8 mouse cellular contexts compared by ENCODE assay signal in genomic region chr3:122245878-122246332, GRCm38 (mm10). TPM values are rescaled to one million over a fixed set of nuclear protein-coding genes. Genes with fewer than 3 reads are reported as not detected.
A peak's percentile ranks its signal among the peaks of the same experiment; 100 is the strongest.
DNase-seq lines count a peak whose midpoint lies in the region; ATAC-seq and TF ChIP-seq lines count a peak whose summit lies in the region.

No protein-coding gene starts in this region.

- peak overlapping the region; percentile 92 for H3K9ac ChIP-seq in hindbrain, postnatal 0 days (replicated peaks; ENCODE audit: low read length)
- peak overlapping the region; percentile 82 for H3K9ac ChIP-seq in limb, embryonic 13.5 days
- peak overlapping the region; percentile 78 for H3K9ac ChIP-seq in midbrain, embryonic 12.5 days (replicated peaks)

- H3K4me3 ChIP-seq in hindbrain, postnatal 0 days (ENCODE audit: low read length) = peak overlapping the region; percentile 93
- H3K4me3 ChIP-seq in limb, embryonic 13.5 days = peak overlapping the region; percentile 92
- peak overlapping the region; percentile 79 for H3K4me3 ChIP-seq in midbrain, embryonic 12.5 days

- DNase-seq in thymus, adult 18-20 months = peak; percentile 44 to 49
- DNase-seq in thymus, postnatal 25 days = no peak
- DNase-seq in cerebellum, postnatal 4 days (ENCODE audit: low spot score in 2 of 2) = peak; percentile 44 to 71
- DNase-seq in frontal cortex, postnatal 25 days (ENCODE audit: low spot score in 2 of 2) = peak; percentile 15 to 32
- DNase-seq in hindbrain, postnatal 0 days (ENCODE audit: low spot score) = peak; percentile 77
- peak; percentile 61 for DNase-seq in splenic B cell, adult 2 months (ENCODE audit: low read depth, low spot score)

- H3K27me3 ChIP-seq in hindbrain, postnatal 0 days (ENCODE audit: insufficient read depth, low read length) = no peaks in the 10 kb centered on the region
- H3K27me3 ChIP-seq in limb, embryonic 13.5 days = no peaks in the 10 kb centered on the region
- no peaks in the 10 kb centered on the region for H3K27me3 ChIP-seq in midbrain, embryonic 12.5 days
- H3K27me3 ChIP-seq in splenic B cell, adult 2 months (ENCODE audit: control insufficient read depth, insufficient read depth, low read length, poor library complexity, severe bottlenecking) = no peaks in the 10 kb centered on the region

- H3K27ac ChIP-seq in hindbrain, postnatal 0 days = peak overlapping the region; percentile 95
- peak overlapping the region; percentile 72 for H3K27ac ChIP-seq in limb, embryonic 13.5 days
- H3K27ac ChIP-seq in midbrain, embryonic 12.5 days (replicated peaks) = peak overlapping the region; percentile 92

- H3K36me3 ChIP-seq in hindbrain, postnatal 0 days (ENCODE audit: insufficient read depth, low read length) = no peaks in the 10 kb centered on the region
- H3K36me3 ChIP-seq in limb, embryonic 13.5 days = no peaks in the 10 kb centered on the region
- H3K36me3 ChIP-seq in midbrain, embryonic 12.5 days = no peaks in the 10 kb centered on the region
- H3K36me3 ChIP-seq in splenic B cell, adult 2 months (ENCODE audit: control insufficient read depth, insufficient read depth, low read length, poor library complexity, severe bottlenecking) = no peaks in the 10 kb centered on the region

- TF ChIP-seq CTCF in hindbrain, postnatal 0 days (IDR thresholded peaks at IDR 0.05; ENCODE audit: low read depth) = peak; percentile 70

- peaks cover 11% of the 10 kb centered on the region for H3K4me1 ChIP-seq in hindbrain, postnatal 0 days (ENCODE audit: insufficient read depth, low read length)
- peaks cover 16% of the 10 kb centered on the region for H3K4me1 ChIP-seq in limb, embryonic 13.5 days
- peaks cover 20% of the 10 kb centered on the region for H3K4me1 ChIP-seq in midbrain, embryonic 12.5 days

- H3K9me3 ChIP-seq in hindbrain, postnatal 0 days (ENCODE audit: low read length) = no peaks in the 10 kb centered on the region
- H3K9me3 ChIP-seq in limb, embryonic 13.5 days = no peaks in the 10 kb centered on the region
- no peaks in the 10 kb centered on the region for H3K9me3 ChIP-seq in midbrain, embryonic 12.5 days

- peak overlapping the region; percentile 75 for H3K4me2 ChIP-seq in hindbrain, postnatal 0 days (ENCODE audit: low read depth, low read length)
- H3K4me2 ChIP-seq in limb, embryonic 13.5 days (replicated peaks) = peak overlapping the region; percentile 79
- H3K4me2 ChIP-seq in midbrain, embryonic 12.5 days (replicated peaks) = peak overlapping the region; percentile 62

- peak; percentile 69 for ATAC-seq in hindbrain, postnatal 0 days
- peak; percentile 16; the same call in 1 of the 2 replicates for ATAC-seq in limb, embryonic 13.5 days (ENCODE audit: low FRiP score, low read depth)
- ATAC-seq in midbrain, embryonic 12.5 days (ENCODE audit: low FRiP score, low read depth) = peak; percentile 48

- under 1% methylated on average over 36 of the region's 50 CpGs for WGBS in hindbrain, postnatal 0 days
- WGBS in limb, embryonic 13.5 days = under 1% methylated on average over 36 of the region's 50 CpGs
- under 1% methylated on average over 49 of the region's 50 CpGs for WGBS in midbrain, embryonic 12.5 days

RNA-seq across cellular contexts. Expression of gene Gclm, which starts 0.5 kb away (rescaled TPM):
- total RNA-seq in hindbrain, postnatal 0 days (2014; rRNA removed) = 32.1 and 36.9 TPM in 2 replicates
- polyA plus RNA-seq in hindbrain, postnatal 0 days (2015; fragmentation: Nextera tagmentation; extraction: Ambion mirVana) = 65.0 and 67.6 TPM in 2 replicates
- polyA plus RNA-seq in limb, embryonic 13.5 days (2015; fragmentation: Nextera tagmentation; extraction: Ambion mirVana) = 43.8 and 52.2 TPM in 2 replicates
- polyA plus RNA-seq in midbrain, embryonic 12.5 days (2016; fragmentation: Nextera tagmentation; extraction: Ambion mirVana) = 57.5 and 58.3 TPM in 2 replicates

RNA-seq across cellular contexts. Expression of gene Dnttip2, which starts 28.3 kb away (rescaled TPM):
- 8.5 and 9.9 TPM in 2 replicates for total RNA-seq in hindbrain, postnatal 0 days (2014; rRNA removed)
- 43.7 and 48.6 TPM in 2 replicates for polyA plus RNA-seq in hindbrain, postnatal 0 days (2015; fragmentation: Nextera tagmentation; extraction: Ambion mirVana)
- polyA plus RNA-seq in limb, embryonic 13.5 days (2015; fragmentation: Nextera tagmentation; extraction: Ambion mirVana) = 78.3 and 80.3 TPM in 2 replicates
- 79.4 and 83.9 TPM in 2 replicates for polyA plus RNA-seq in midbrain, embryonic 12.5 days (2016; fragmentation: Nextera tagmentation; extraction: Ambion mirVana)

RNA-seq across cellular contexts. Expression of gene Bcar3, which starts 48.0 kb away (rescaled TPM):
- 23.8 and 29.4 TPM in 2 replicates for total RNA-seq in hindbrain, postnatal 0 days (2014; rRNA removed)
- 6.3 and 7.7 TPM in 2 replicates for polyA plus RNA-seq in hindbrain, postnatal 0 days (2015; fragmentation: Nextera tagmentation; extraction: Ambion mirVana)
- polyA plus RNA-seq in limb, embryonic 13.5 days (2015; fragmentation: Nextera tagmentation; extraction: Ambion mirVana) = 7.3 and 8.1 TPM in 2 replicates
- 14.6 and 14.7 TPM in 2 replicates for polyA plus RNA-seq in midbrain, embryonic 12.5 days (2016; fragmentation: Nextera tagmentation; extraction: Ambion mirVana)

Comparison
In these comparisons a context has a peak if more than half of its experiments do, and no peak if none do; other contexts are left out.
1. ATAC-seq: peak in every context shown above with its lines; median percentile 69 in hindbrain, postnatal 0 days; 48 in midbrain, embryonic 12.5 days; 16 in limb, embryonic 13.5 days.